Mouse (Mus musculus) stomach, postnatal 0 days (tissue): ENCODE data around the gene Xrcc5. TPM values are rescaled to one million over a fixed set of nuclear protein-coding genes. Genes with fewer than 3 reads are reported as not detected.

Experiments
- ATAC-seq: fragments of 200-750 bp; cut with Nextera tagmentation; 2 replicates; pipeline ENCODE4 v1.8.0; 2017; ENCODE audit not compliant: low FRiP score, low TSS enrichment
- DNase-seq: peaks from one replicate; pipeline ENCODE4 v3.0.0-alpha.2; 2016; ENCODE audit warnings: low spot score
- H3K27ac ChIP-seq: fragments of 300-500 bp; sonication (generic); replicated peaks from 2 replicates; pipeline ENCODE4 v1.5.1; 2014; ENCODE audit warnings: mild to moderate bottlenecking, control low read depth
- H3K27me3 ChIP-seq: fragments of 300-500 bp; sonication (generic); 2 replicates; pipeline ENCODE4 v1.6.1; 2014; ENCODE audit warnings: low read length; ENCODE audit not compliant: control insufficient read depth, insufficient read depth
- H3K36me3 ChIP-seq: fragments of 300-500 bp; sonication (generic); 2 replicates; pipeline ENCODE4 v1.6.1; 2014; ENCODE audit warnings: low read length, mixed read lengths; ENCODE audit not compliant: control insufficient read depth, insufficient read depth
- H3K4me1 ChIP-seq: fragments of 300-500 bp; sonication (generic); replicated peaks from 2 replicates; pipeline ENCODE4 v1.6.1; 2014; ENCODE audit warnings: antibody characterized with exemption; ENCODE audit not compliant: control insufficient read depth, insufficient read depth
- H3K4me2 ChIP-seq: fragments of 300-500 bp; sonication (generic); replicated peaks from 2 replicates; pipeline ENCODE4 v1.6.1; 2014; ENCODE audit warnings: low read depth, mild to moderate bottlenecking, control low read depth, moderate library complexity
- H3K4me3 ChIP-seq: fragments of 300-500 bp; sonication (generic); 2 replicates; pipeline ENCODE4 v1.5.1; 2014; ENCODE audit warnings: low read depth, low read length, control low read depth
- H3K9ac ChIP-seq: fragments of 300-500 bp; sonication (generic); 2 replicates; pipeline ENCODE4 v1.6.1; 2014; ENCODE audit warnings: mild to moderate bottlenecking, low read length, control low read depth, mixed read lengths
- H3K9me3 ChIP-seq: fragments of 300-500 bp; sonication (generic); 2 replicates; pipeline ENCODE4 v1.6.1; 2016; ENCODE audit warnings: low read length; ENCODE audit not compliant: control insufficient read depth
- CTCF ChIP-seq: IDR thresholded peaks from 2 replicates; pipeline ENCODE4 v1.5.1; 2016; ENCODE audit warnings: antibody characterized with exemption, low read depth, mild to moderate bottlenecking, moderate library complexity
- EP300 ChIP-seq: optimal IDR thresholded peaks from 2 replicates; pipeline ENCODE3; 2016; ENCODE audit warnings: antibody characterized with exemption
- WGBS: fragments of 180-500 bp; shearing (Covaris S2); extraction: QIAGEN DNeasy Blood & Tissue Kit; methylation state at CpG from one replicate; pipeline ENCODE4 v1.1.7; 2014; 5-methylcytosine and 5-hydroxymethylcytosine counted together
- polyA plus RNA-seq: library from polyadenylated mRNA; unstranded; fragments of >200 nt; fragmentation: Nextera tagmentation; extraction: Ambion mirVana; gene quantifications from 2 replicates; pipeline ENCODE4 v1.2.1, GENCODE M21; 2015

Xrcc5 gene
- polyA plus RNA-seq, 1 experiment from 2014 or later, result 21.1 TPM

GRCm38 (mm10) chr1:72309744-72310424, 2.7 kb downstream of the Xrcc5 start:
- H3K27me3 ChIP-seq, result no peaks in the 10 kb centered on the region
- DNase-seq, result no peak
- no peaks in the 10 kb centered on the region for H3K9me3 ChIP-seq
- ATAC-seq, result no peak
- WGBS, result 61% methylated on average over 6 of the region's 6 CpGs
- H3K36me3 ChIP-seq, result peaks cover 2% of the 10 kb centered on the region; the same call in 1 of the 2 replicates
- H3K4me2 ChIP-seq, result no peak overlapping the region
- no peak for TF ChIP-seq CTCF
- no peak for TF ChIP-seq EP300
- H3K27ac ChIP-seq, result no peak overlapping the region
- H3K4me3 ChIP-seq, result no peak overlapping the region
- H3K4me1 ChIP-seq, result no peaks in the 10 kb centered on the region
- no peak overlapping the region for H3K9ac ChIP-seq

DNA sequence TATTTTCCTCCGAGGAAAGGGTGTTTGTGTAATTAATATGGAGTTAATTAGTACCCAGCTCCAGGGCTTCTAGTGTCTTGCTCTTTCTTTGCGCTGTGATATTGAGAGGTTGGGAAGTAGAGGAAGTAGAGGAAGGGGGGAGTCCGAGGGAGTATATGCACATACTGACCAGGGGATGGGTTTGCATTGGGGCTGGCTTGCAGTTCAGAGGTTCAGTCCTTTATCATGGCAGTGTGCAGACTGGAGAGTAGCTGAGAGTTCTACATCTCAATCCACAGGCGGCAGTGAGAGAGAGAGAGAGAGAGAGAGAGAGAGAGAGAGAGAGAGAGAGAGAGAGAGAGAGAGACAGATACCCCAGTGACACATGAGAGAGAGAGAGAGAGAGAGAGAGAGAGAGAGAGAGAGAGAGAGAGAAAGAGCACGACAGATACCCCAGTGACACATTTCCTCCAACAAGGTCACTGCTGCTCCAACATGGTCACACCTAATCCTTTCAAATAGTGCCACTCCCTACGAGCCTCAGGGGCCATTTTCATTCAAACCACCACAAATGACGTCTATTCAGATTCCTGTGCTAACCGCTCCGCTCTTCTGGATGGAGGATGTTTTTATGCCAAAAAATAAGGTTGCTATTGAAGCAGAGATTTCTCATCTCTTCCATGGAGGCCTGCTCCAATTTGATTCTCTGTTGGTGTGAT, 5.6 kb downstream of the Xrcc5 start:
- WGBS, result 76% methylated on average over 9 of the region's 9 CpGs
- Histone ChIP-seq H3K9ac (no peak overlapping the region), H3K27ac (no peak overlapping the region), H3K4me3 (no peak overlapping the region), H3K36me3 (peaks cover 2% of the 10 kb centered on the region), H3K9me3 (no peaks in the 10 kb centered on the region), H3K27me3 (no peaks in the 10 kb centered on the region), H3K4me2 (no peak overlapping the region), H3K4me1 (no peaks in the 10 kb centered on the region)
- DNase-seq (no peak), ATAC-seq (no peak)
- no peak for TF ChIP-seq EP300

- 77% methylated on average over 5 of the region's 5 CpGs for WGBS
- ATAC-seq (no peak), DNase-seq (no peak)
- no peaks in the 10 kb centered on the region for H3K9me3 ChIP-seq
- H3K4me3 ChIP-seq, result no peak overlapping the region
- H3K27ac ChIP-seq, result no peak overlapping the region
- no peak overlapping the region for H3K9ac ChIP-seq
- H3K27me3 ChIP-seq, result no peaks in the 10 kb centered on the region
- no peak for TF ChIP-seq EP300
- TF ChIP-seq CTCF, result peak; percentile 89
- no peaks in the 10 kb centered on the region for H3K4me1 ChIP-seq
- H3K36me3 ChIP-seq, result peaks cover 2% of the 10 kb centered on the region
- no peak overlapping the region for H3K4me2 ChIP-seq
These were observed 6.3 kb downstream of the Xrcc5 start for GRCm38 (mm10) chr1:72313399-72314039.

- Histone ChIP-seq H3K4me1 (no peaks in the 10 kb centered on the region), H3K9ac (no peak overlapping the region), H3K4me2 (no peak overlapping the region), H3K9me3 (no peaks in the 10 kb centered on the region), H3K27me3 (no peaks in the 10 kb centered on the region), H3K4me3 (no peak overlapping the region), H3K27ac (no peak overlapping the region), H3K36me3 (peaks cover 2% of the 10 kb centered on the region)
- DNase-seq (no peak), ATAC-seq (no peak)
- WGBS, result 92% methylated on average over 4 of the region's 4 CpGs
- TF ChIP-seq CTCF (no peak), EP300 (no peak)
These were observed 8.2 kb downstream of the Xrcc5 start for GRCm38 (mm10) chr1:72315447-72315846.

DNA sequence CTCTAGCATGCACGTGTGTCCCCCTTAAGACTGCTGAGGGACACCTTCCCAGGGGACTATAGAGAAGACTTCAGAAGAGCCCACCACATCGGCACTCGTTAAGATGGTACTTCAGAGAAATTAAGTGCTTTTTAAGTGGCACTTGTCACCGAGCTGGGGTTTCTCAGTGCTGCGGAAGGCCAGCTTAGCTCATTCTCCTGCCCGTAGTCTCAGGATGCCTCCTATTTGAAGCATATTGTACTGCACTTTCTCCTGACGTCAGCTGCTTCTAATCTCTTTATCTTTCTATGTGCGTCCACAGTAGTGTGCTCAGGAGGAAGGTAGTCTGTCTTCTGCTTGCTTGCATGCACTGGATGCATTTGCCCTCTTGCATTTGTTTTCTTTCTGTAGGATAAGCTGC, 9.2 kb downstream of the Xrcc5 start:
- peaks cover 3% of the 10 kb centered on the region for H3K36me3 ChIP-seq
- TF ChIP-seq CTCF (no peak), EP300 (no peak)

GRCm38 (mm10) chr1:72316901-72317300, 9.7 kb downstream of the Xrcc5 start:
- H3K4me2 ChIP-seq, result no peak overlapping the region
- H3K27ac ChIP-seq, result no peak overlapping the region
- H3K9me3 ChIP-seq, result no peaks in the 10 kb centered on the region
- H3K4me3 ChIP-seq, result no peak overlapping the region
- no peaks in the 10 kb centered on the region for H3K27me3 ChIP-seq
- peaks cover 3% of the 10 kb centered on the region for H3K36me3 ChIP-seq
- TF ChIP-seq EP300, result no peak
- TF ChIP-seq CTCF, result no peak
- no peak for DNase-seq
- H3K4me1 ChIP-seq, result no peaks in the 10 kb centered on the region
- no peak for ATAC-seq
- 62% methylated on average over 7 of the region's 7 CpGs for WGBS
- H3K9ac ChIP-seq, result no peak overlapping the region

More for the DNA sequence above, 9.2 kb downstream of the Xrcc5 start:
- H3K27me3 ChIP-seq, result no peaks in the 10 kb centered on the region
- no peak overlapping the region for H3K27ac ChIP-seq
- DNase-seq (no peak), ATAC-seq (no peak)
- H3K4me3 ChIP-seq, result no peak overlapping the region
- H3K9me3 ChIP-seq, result no peaks in the 10 kb centered on the region
- no peak overlapping the region for H3K4me2 ChIP-seq
- 83% methylated on average over 8 of the region's 8 CpGs for WGBS
- no peak overlapping the region for H3K9ac ChIP-seq
- no peaks in the 10 kb centered on the region for H3K4me1 ChIP-seq
